Mouse (Mus musculus): Measurements from ENCODE around the gene Egln1. TPM values are rescaled to one million over a fixed set of nuclear protein-coding genes. Genes with fewer than 3 reads are reported as not detected.

The Egln1 gene
- polyA plus RNA-seq (2015; fragmentation: Nextera tagmentation; extraction: Ambion mirVana): 9.4 and 9.5 TPM in 2 replicates

DNA sequence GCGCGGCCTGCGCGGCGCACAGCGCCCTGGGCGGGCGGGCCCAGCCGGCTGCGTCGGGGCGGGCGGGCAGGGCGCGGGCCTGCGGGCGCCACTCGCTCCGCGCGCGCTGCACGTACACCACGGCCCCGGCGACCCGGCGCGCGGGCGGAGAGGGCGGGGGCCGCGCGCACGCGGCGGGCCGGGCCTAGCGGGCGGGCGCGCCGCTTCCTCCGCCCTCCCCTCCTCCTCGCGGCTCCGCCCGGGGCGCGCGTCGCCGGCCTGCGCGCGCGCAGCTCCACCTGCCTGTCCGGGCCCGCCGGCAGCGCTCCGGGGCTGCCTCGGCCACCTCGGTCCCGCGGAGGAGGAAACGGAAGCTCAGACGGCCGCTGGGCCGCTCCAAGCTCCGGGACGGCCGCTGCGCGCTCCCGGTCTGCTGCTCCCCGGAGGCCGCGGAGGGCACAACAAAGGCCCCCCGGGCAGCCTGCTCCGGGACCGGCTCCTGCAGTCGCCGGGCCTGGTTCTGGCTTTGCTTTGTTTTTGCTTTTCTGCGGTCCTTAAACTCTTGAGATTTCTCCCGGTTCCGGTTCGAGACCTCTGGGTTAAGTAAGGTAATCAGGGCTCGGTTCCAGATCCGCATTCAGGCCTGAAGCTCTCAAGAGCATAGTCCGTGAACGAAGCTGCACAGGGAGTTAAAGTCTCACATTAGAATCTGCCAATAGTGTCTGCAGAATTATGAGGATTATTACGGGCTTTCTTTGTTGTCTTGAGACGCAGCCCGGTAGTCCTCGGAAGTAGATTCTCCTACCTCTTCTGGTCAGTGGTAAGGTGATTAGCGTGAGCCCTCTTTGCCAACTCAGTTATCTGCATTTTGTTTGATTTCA, at the start of gene Egln1:
TSS of gene Egln1 (minus strand) at position 116 of the 860 bp plus-strand sequence.
- peak within 1 kb of the TSS; percentile 97 for H3K4me2 ChIP-seq (ENCODE audit: low read length)
- peak; percentile 80 for DNase-seq (ENCODE audit: low spot score)
- peak; percentile 85 for ATAC-seq (replicated peaks; ENCODE audit: low FRiP score, low read depth)
- H3K27me3 ChIP-seq (ENCODE audit: insufficient read depth, low read length): no peaks in the 10 kb centered on the region
- H3K36me3 ChIP-seq (ENCODE audit: insufficient read depth, low read length): no peaks in the 10 kb centered on the region
- H3K4me1 ChIP-seq (replicated peaks; ENCODE audit: insufficient read depth, low read length): peaks cover 14% of the 10 kb centered on the region
- H3K9me3 ChIP-seq (replicated peaks; ENCODE audit: low read length): no peaks in the 10 kb centered on the region
- H3K27ac ChIP-seq: peak within 1 kb of the TSS; percentile 96
- H3K4me3 ChIP-seq (replicated peaks; ENCODE audit: low read depth, low read length): peak within 1 kb of the TSS; percentile 88
- no peak for TF ChIP-seq CTCF (IDR thresholded peaks at IDR 0.05; ENCODE audit: low read depth)
- under 1% methylated on average over 47 of the region's 98 CpGs for WGBS
- peak within 1 kb of the TSS; percentile 88 for H3K9ac ChIP-seq (ENCODE audit: low read depth, low read length)

DNA sequence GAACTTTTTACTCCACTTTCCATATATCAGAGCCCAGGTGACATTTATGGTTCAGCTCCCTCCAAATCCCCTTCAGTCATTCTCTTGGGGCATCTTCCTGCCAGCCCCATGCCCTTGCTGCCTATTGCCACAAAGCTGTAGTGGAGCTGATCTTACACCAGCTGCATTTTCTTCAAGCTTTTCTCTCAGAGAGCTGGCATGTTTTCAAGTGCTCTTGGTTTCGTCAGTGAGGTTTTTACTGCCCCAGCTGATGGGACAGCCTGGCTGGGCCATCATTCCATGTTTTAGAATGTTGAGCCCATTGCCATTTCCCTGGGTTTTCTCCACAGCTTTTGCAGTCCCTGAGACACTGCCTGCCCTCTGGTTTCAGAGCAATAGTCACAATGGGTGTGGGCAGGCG, 46.7 kb upstream of the Egln1 start:
- Histone ChIP-seq H3K9me3 (replicated peaks; ENCODE audit: low read length) (no peaks in the 10 kb centered on the region), H3K4me2 (ENCODE audit: low read length) (no peak overlapping the region), H3K27me3 (ENCODE audit: insufficient read depth, low read length) (no peaks in the 10 kb centered on the region), H3K9ac (ENCODE audit: low read depth, low read length) (no peak overlapping the region), H3K27ac (no peak overlapping the region), H3K36me3 (ENCODE audit: insufficient read depth, low read length) (no peaks in the 10 kb centered on the region), H3K4me1 (replicated peaks; ENCODE audit: insufficient read depth, low read length) (no peaks in the 10 kb centered on the region), H3K4me3 (replicated peaks; ENCODE audit: low read depth, low read length) (no peak overlapping the region)
- ATAC-seq (replicated peaks; ENCODE audit: low FRiP score, low read depth) (no peak), DNase-seq (ENCODE audit: low spot score) (no peak)
- no peak for TF ChIP-seq CTCF (IDR thresholded peaks at IDR 0.05; ENCODE audit: low read depth)
- 56% methylated on average over 2 of the region's 2 CpGs for WGBS

DNA sequence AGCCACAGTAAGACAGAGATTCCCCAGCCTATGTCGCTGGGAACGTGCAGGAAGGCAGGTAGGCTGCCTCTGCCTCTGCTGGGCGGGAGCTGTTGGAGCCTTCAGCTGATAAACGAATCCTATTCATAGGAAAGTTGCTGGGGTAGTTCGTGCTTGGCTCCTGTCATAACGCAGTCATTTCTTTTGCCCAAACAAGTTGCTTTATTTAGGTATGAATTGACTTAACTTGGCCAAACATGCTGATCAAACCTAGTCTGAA, 42.5 kb upstream of the Egln1 start:
- H3K27me3 ChIP-seq (ENCODE audit: insufficient read depth, low read length): no peaks in the 10 kb centered on the region
- 33% methylated on average over 6 of the region's 6 CpGs for WGBS
- DNase-seq (ENCODE audit: low spot score) (no peak), ATAC-seq (replicated peaks; ENCODE audit: low FRiP score, low read depth) (no peak)
- no peak overlapping the region for H3K27ac ChIP-seq
- no peaks in the 10 kb centered on the region for H3K36me3 ChIP-seq (ENCODE audit: insufficient read depth, low read length)
- TF ChIP-seq CTCF (IDR thresholded peaks at IDR 0.05; ENCODE audit: low read depth): no peak
- H3K9ac ChIP-seq (ENCODE audit: low read depth, low read length): 0 out of 2 replicates have a peak overlapping the region, but pooled peaks have one; percentile 10
- no peak overlapping the region for H3K4me3 ChIP-seq (replicated peaks; ENCODE audit: low read depth, low read length)
- H3K9me3 ChIP-seq (replicated peaks; ENCODE audit: low read length): no peaks in the 10 kb centered on the region
- no peaks in the 10 kb centered on the region for H3K4me1 ChIP-seq (replicated peaks; ENCODE audit: insufficient read depth, low read length)
- no peak overlapping the region for H3K4me2 ChIP-seq (ENCODE audit: low read length)

DNA sequence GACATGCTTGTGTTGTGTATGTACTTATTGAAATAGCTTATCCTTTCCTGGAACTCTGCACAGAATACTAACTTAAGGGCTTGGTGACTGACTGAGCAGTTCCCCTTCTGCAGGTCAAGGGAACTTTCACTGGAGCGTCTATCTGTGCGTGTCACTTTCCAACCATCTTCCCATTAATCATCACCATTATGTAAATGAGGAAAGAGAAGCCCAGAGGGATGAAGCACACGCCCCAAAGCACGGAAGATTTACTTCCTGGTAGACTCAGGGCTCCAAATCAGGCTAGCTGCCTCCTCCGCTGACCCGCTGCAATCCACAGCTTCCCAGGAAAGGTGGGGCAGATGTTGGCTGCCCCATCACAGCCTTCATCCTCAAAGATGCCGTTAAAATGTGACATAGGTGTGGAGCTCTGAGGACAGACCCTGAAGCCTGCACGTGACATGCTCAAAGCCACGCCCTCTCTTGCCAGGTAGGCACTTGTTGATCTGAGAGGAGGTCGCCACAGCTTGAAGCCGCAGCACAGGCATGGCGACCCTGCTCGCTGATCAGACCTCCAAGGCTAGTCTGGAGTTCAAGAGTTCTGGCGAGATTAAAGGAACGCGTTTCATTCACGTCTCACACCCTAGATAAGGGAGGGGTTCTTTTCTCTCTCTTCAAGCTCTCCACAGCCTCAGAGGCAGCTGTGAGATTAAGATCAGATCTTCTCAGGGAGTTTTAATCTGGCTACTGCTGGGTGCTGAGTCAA, 42.0 kb upstream of the Egln1 start:
- WGBS: 14% methylated on average over 17 of the region's 17 CpGs
- H3K4me3 ChIP-seq (replicated peaks; ENCODE audit: low read depth, low read length): no peak overlapping the region
- H3K27me3 ChIP-seq (ENCODE audit: insufficient read depth, low read length): no peaks in the 10 kb centered on the region
- no peaks in the 10 kb centered on the region for H3K9me3 ChIP-seq (replicated peaks; ENCODE audit: low read length)
- no peak for TF ChIP-seq CTCF (IDR thresholded peaks at IDR 0.05; ENCODE audit: low read depth)
- H3K9ac ChIP-seq (ENCODE audit: low read depth, low read length): 0 out of 2 replicates have a peak overlapping the region, but pooled peaks have one; percentile 10
- no peak for ATAC-seq (replicated peaks; ENCODE audit: low FRiP score, low read depth)
- no peaks in the 10 kb centered on the region for H3K36me3 ChIP-seq (ENCODE audit: insufficient read depth, low read length)
- H3K4me1 ChIP-seq (replicated peaks; ENCODE audit: insufficient read depth, low read length): no peaks in the 10 kb centered on the region
- DNase-seq (ENCODE audit: low spot score): no peak
- H3K4me2 ChIP-seq (ENCODE audit: low read length): peak overlapping the region; percentile 40
- H3K27ac ChIP-seq: no peak overlapping the region

DNA sequence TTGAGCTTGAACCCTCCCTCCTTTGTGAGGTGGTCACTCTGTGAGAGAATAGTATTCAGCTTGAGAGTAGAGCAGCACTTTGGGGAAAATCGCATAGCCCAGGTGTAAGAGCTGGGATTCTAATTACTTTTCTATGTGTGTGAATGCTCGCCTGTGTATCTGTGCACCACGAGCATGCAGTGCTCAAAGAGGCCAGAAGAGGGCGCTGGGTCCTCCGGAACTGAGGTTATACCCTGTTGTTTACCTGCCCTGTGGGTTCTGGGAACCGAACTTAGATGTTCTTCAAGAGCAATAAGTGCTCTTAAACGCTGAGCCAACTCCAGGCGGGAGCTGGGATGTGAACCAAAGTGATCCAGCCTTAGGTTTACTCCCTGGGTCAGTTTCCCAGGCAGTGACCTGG, 31.7 kb upstream of the Egln1 start:
- ATAC-seq (replicated peaks; ENCODE audit: low FRiP score, low read depth): no peak
- Histone ChIP-seq H3K9me3 (replicated peaks; ENCODE audit: low read length) (no peaks in the 10 kb centered on the region), H3K9ac (ENCODE audit: low read depth, low read length) (no peak overlapping the region), H3K27me3 (ENCODE audit: insufficient read depth, low read length) (no peaks in the 10 kb centered on the region), H3K27ac (no peak overlapping the region), H3K4me2 (ENCODE audit: low read length) (no peak overlapping the region), H3K36me3 (ENCODE audit: insufficient read depth, low read length) (no peaks in the 10 kb centered on the region), H3K4me1 (replicated peaks; ENCODE audit: insufficient read depth, low read length) (no peaks in the 10 kb centered on the region), H3K4me3 (replicated peaks; ENCODE audit: low read depth, low read length) (no peak overlapping the region)
- WGBS: 82% methylated on average over 8 of the region's 8 CpGs
- DNase-seq (ENCODE audit: low spot score): no peak
- no peak; the same call in 1 of the 2 replicates for TF ChIP-seq CTCF (IDR thresholded peaks at IDR 0.05; ENCODE audit: low read depth)

DNA sequence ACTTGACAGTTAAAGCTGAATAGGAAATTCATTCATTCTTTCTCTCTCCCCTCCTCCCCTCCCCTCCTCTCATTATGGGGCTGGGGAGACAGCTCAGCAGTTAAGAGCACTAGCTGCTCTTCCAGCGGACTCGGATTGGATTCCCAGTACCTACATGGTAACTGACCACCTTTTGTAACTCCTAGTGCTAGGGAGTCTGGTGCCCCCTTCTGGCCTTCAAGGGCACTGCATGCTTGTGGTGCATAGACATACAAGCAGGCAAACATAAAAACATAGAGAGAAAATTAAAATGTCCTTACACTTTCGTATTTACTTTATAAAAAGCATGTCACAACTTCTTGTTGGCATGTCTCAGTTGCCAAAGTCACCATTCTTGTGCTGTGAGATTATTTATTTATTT, 30.9 kb upstream of the Egln1 start:
- Histone ChIP-seq H3K27ac (no peak overlapping the region), H3K36me3 (ENCODE audit: insufficient read depth, low read length) (no peaks in the 10 kb centered on the region), H3K27me3 (ENCODE audit: insufficient read depth, low read length) (no peaks in the 10 kb centered on the region), H3K4me3 (replicated peaks; ENCODE audit: low read depth, low read length) (no peak overlapping the region), H3K4me2 (ENCODE audit: low read length) (no peak overlapping the region), H3K9ac (ENCODE audit: low read depth, low read length) (no peak overlapping the region), H3K9me3 (replicated peaks; ENCODE audit: low read length) (no peaks in the 10 kb centered on the region), H3K4me1 (replicated peaks; ENCODE audit: insufficient read depth, low read length) (no peaks in the 10 kb centered on the region)
- DNase-seq (ENCODE audit: low spot score) (no peak), ATAC-seq (replicated peaks; ENCODE audit: low FRiP score, low read depth) (no peak)
- WGBS: 91% methylated on average over 3 of the region's 3 CpGs
- TF ChIP-seq CTCF (IDR thresholded peaks at IDR 0.05; ENCODE audit: low read depth): no peak; the same call in 1 of the 2 replicates

Measured in kidney, postnatal 0 days (tissue).